Mouse (Mus musculus): ENCODE measurements around the gene Olfr1425. TPM values are rescaled to one million over a fixed set of nuclear protein-coding genes. Genes with fewer than 3 reads are reported as not detected.

Gene Olfr1425
- not detected for polyA plus RNA-seq (2014; fragmentation: Illumina TruSeq; extraction: RNeasy Lipid Tissue Mini Kit (QIAGEN cat#74804))

GRCm38 (mm10) chr19:12077631-12078030 is at the start of gene Olfr1425:
Gene Olfr1425 (minus strand): TSS chr19:12077731.

GRCm38 (mm10) chr19:12123103-12123502 is 45.6 kb upstream of the Olfr1425 start, which contains the start of gene Olfr76:
Gene Olfr76 (minus strand): TSS chr19:12123203.

GRCm38 (mm10) chr19:12115797-12116196 is 38.3 kb upstream of the Olfr1425 start, which contains the start of gene Olfr1428:
Gene Olfr1428 (minus strand): TSS chr19:12115897.

GRCm38 (mm10) chr19:12103234-12103633 is 25.7 kb upstream of the Olfr1425 start, which contains the start of gene Olfr1427:
Gene Olfr1427 (minus strand): TSS chr19:12103334.

GRCm38 (mm10) chr19:12091913-12092312 is 14.4 kb upstream of the Olfr1425 start, which contains the start of gene Olfr1426:
Gene Olfr1426 (minus strand): TSS chr19:12092013.

GRCm38 (mm10) chr19:12062582-12062981 is 14.9 kb downstream of the Olfr1425 start, which contains the start of gene Olfr1424:
Gene Olfr1424 (minus strand): TSS chr19:12062682.

GRCm38 (mm10) chr19:12041217-12041616 is 36.3 kb downstream of the Olfr1425 start, which contains the start of gene Olfr1423:
Gene Olfr1423 (minus strand): TSS chr19:12041317.

Other genes starting within 250 kb of the Olfr1425 start
- not detected for gene Olfr1417, start 238.5 kb downstream of the Olfr1425 start, polyA plus RNA-seq (2014; fragmentation: Illumina TruSeq; extraction: RNeasy Lipid Tissue Mini Kit (QIAGEN cat#74804))
- not detected for gene Olfr1418, start 216.7 kb downstream of the Olfr1425 start, polyA plus RNA-seq (2014; fragmentation: Illumina TruSeq; extraction: RNeasy Lipid Tissue Mini Kit (QIAGEN cat#74804))
- gene Olfr1419, start 202.6 kb downstream of the Olfr1425 start, polyA plus RNA-seq (2014; fragmentation: Illumina TruSeq; extraction: RNeasy Lipid Tissue Mini Kit (QIAGEN cat#74804)): not detected
- not detected for gene Olfr1420, start 191.2 kb downstream of the Olfr1425 start, polyA plus RNA-seq (2014; fragmentation: Illumina TruSeq; extraction: RNeasy Lipid Tissue Mini Kit (QIAGEN cat#74804))
- gene Patl1, start 165.3 kb downstream of the Olfr1425 start, polyA plus RNA-seq (2014; fragmentation: Illumina TruSeq; extraction: RNeasy Lipid Tissue Mini Kit (QIAGEN cat#74804)): 52.3 TPM
- gene Osbp, start 111.8 kb downstream of the Olfr1425 start, polyA plus RNA-seq (2014; fragmentation: Illumina TruSeq; extraction: RNeasy Lipid Tissue Mini Kit (QIAGEN cat#74804)): 28.6 TPM
- gene Olfr1423, start 36.4 kb downstream of the Olfr1425 start, polyA plus RNA-seq (2014; fragmentation: Illumina TruSeq; extraction: RNeasy Lipid Tissue Mini Kit (QIAGEN cat#74804)): not detected
- not detected for gene Olfr1424, start 15.0 kb downstream of the Olfr1425 start, polyA plus RNA-seq (2014; fragmentation: Illumina TruSeq; extraction: RNeasy Lipid Tissue Mini Kit (QIAGEN cat#74804))
- not detected for gene Olfr1426, start 14.3 kb upstream of the Olfr1425 start, polyA plus RNA-seq (2014; fragmentation: Illumina TruSeq; extraction: RNeasy Lipid Tissue Mini Kit (QIAGEN cat#74804))
- gene Olfr1427, start 25.6 kb upstream of the Olfr1425 start, polyA plus RNA-seq (2014; fragmentation: Illumina TruSeq; extraction: RNeasy Lipid Tissue Mini Kit (QIAGEN cat#74804)): not detected
- not detected for gene Olfr1428, start 38.2 kb upstream of the Olfr1425 start, polyA plus RNA-seq (2014; fragmentation: Illumina TruSeq; extraction: RNeasy Lipid Tissue Mini Kit (QIAGEN cat#74804))
- not detected for gene Olfr76, start 45.5 kb upstream of the Olfr1425 start, polyA plus RNA-seq (2014; fragmentation: Illumina TruSeq; extraction: RNeasy Lipid Tissue Mini Kit (QIAGEN cat#74804))
- not detected for gene Olfr1555-ps1, start 92.4 kb upstream of the Olfr1425 start, polyA plus RNA-seq (2014; fragmentation: Illumina TruSeq; extraction: RNeasy Lipid Tissue Mini Kit (QIAGEN cat#74804))
- not detected for gene Olfr1431, start 122.9 kb upstream of the Olfr1425 start, polyA plus RNA-seq (2014; fragmentation: Illumina TruSeq; extraction: RNeasy Lipid Tissue Mini Kit (QIAGEN cat#74804))
- gene Olfr1432, start 154.9 kb upstream of the Olfr1425 start, polyA plus RNA-seq (2014; fragmentation: Illumina TruSeq; extraction: RNeasy Lipid Tissue Mini Kit (QIAGEN cat#74804)): not detected
- not detected for gene Olfr262, start 163.9 kb upstream of the Olfr1425 start, polyA plus RNA-seq (2014; fragmentation: Illumina TruSeq; extraction: RNeasy Lipid Tissue Mini Kit (QIAGEN cat#74804))
- not detected for gene Olfr235, start 183.3 kb upstream of the Olfr1425 start, polyA plus RNA-seq (2014; fragmentation: Illumina TruSeq; extraction: RNeasy Lipid Tissue Mini Kit (QIAGEN cat#74804))
- gene Olfr1434, start 202.1 kb upstream of the Olfr1425 start, polyA plus RNA-seq (2014; fragmentation: Illumina TruSeq; extraction: RNeasy Lipid Tissue Mini Kit (QIAGEN cat#74804)): not detected
- gene Olfr1436, start 221.4 kb upstream of the Olfr1425 start, polyA plus RNA-seq (2014; fragmentation: Illumina TruSeq; extraction: RNeasy Lipid Tissue Mini Kit (QIAGEN cat#74804)): not detected
- gene Olfr1437, start 247.4 kb upstream of the Olfr1425 start, polyA plus RNA-seq (2014; fragmentation: Illumina TruSeq; extraction: RNeasy Lipid Tissue Mini Kit (QIAGEN cat#74804)): not detected

Measured in ovary, adult 10 weeks (tissue).